Mouse (Mus musculus): ENCODE data around the gene Cstl1. TPM values are rescaled to one million over a fixed set of nuclear protein-coding genes. Genes with fewer than 3 reads are reported as not detected.

Cstl1 gene
- polyA plus RNA-seq, 1 experiment, result not detected

Other genes with a start within 250 kb of the Cstl1 start
- gene Nxt1, start 77.8 kb upstream of the Cstl1 start, polyA plus RNA-seq (2012; rRNA removed), result 26.0 and 41.5 TPM in 2 replicates
- gene Gzf1, start 69.3 kb upstream of the Cstl1 start, polyA plus RNA-seq (2012; rRNA removed), result 11.2 and 13.2 TPM in 2 replicates
- gene Napb, start 17.9 kb upstream of the Cstl1 start, polyA plus RNA-seq (2012; rRNA removed), result 3.5 and 4.0 TPM in 2 replicates
- not detected in 2 replicates for gene Cst11, start 21.1 kb downstream of the Cstl1 start, polyA plus RNA-seq (2012; rRNA removed)
- gene 8030411F24Rik, start 31.7 kb downstream of the Cstl1 start, polyA plus RNA-seq (2012; rRNA removed), result not detected in 2 replicates
- gene Cst12, start 39.0 kb downstream of the Cstl1 start, polyA plus RNA-seq (2012; rRNA removed), result not detected in 2 replicates
- not detected in 2 replicates for gene Cst8, start 48.4 kb downstream of the Cstl1 start, polyA plus RNA-seq (2012; rRNA removed)
- gene Cst13, start 69.7 kb downstream of the Cstl1 start, polyA plus RNA-seq (2012; rRNA removed), result not detected in 2 replicates
- not detected in 2 replicates for gene Cst9, start 84.8 kb downstream of the Cstl1 start, polyA plus RNA-seq (2012; rRNA removed)
- not detected in 2 replicates for gene 9230104L09Rik, start 114.7 kb downstream of the Cstl1 start, polyA plus RNA-seq (2012; rRNA removed)
- 1,153 and 1,196 TPM in 2 replicates for gene Cst3, start 125.3 kb downstream of the Cstl1 start, polyA plus RNA-seq (2012; rRNA removed)

Measured in urinary bladder, adult 2 months (tissue).